Mouse (Mus musculus): Measurements from ENCODE around the gene Tnip1. TPM values are rescaled to one million over a fixed set of nuclear protein-coding genes. Genes with fewer than 3 reads are reported as not detected.

The Tnip1 gene
- polyA plus RNA-seq, 1 experiment = 69.0 TPM

DNA sequence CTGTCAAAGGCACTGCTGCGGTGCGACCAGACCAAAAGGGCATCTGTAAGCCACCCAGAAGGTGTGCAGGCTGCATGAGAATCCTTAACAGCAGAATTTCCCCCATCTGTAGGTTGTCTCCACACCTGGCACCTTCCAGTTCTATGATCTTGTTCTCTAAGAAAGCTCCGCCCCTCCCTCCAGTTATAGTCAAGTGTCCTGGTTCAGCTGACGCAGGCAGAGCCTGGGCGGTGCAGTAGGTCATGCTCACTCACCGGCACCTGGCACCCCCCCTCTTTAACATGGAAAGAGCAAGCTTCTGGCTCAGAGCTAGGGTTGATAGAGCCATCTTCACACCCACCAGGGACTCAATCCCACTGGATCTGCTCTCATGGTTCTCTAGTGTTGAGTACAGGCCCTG lies 33.4 kb downstream of the Tnip1 start:
- Histone ChIP-seq H3K27me3 (replicated peaks) (no peaks in the 10 kb centered on the region), H3K36me3 (replicated peaks; ENCODE audit: low read length) (peaks cover 96% of the 10 kb centered on the region), H3K9me3 (no peaks in the 10 kb centered on the region), H3K4me1 (peaks cover 40% of the 10 kb centered on the region), H3K4me3 (replicated peaks) (no peak overlapping the region)
- TF ChIP-seq GATA1 (IDR thresholded peaks at IDR 0.05; ENCODE audit: borderline replicate concordance, low read length) (no peak), FLI1 (IDR thresholded peaks at IDR 0.05; ENCODE audit: low read length) (no peak)

DNA sequence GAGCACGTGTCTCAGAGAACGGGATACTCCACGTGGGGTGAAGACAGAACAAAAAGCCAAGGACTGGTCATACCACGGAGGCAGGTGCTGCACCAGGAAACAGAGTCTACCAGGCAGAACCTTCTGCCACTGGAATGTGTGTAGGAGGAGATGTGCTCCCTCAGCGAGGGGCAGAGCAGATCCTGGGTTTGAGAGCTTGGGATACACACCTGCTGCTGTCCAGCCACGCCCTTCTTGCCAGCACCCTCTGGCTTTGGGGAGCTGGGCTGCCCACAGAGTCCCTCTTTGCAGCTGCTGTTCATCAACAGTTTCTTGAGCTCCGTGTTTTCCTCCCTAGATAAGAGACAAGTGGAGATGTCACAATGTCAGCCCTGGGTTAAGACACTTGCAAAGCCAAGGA lies 33.8 kb downstream of the Tnip1 start:
- Histone ChIP-seq H3K4me3 (replicated peaks) (no peak overlapping the region), H3K9me3 (no peaks in the 10 kb centered on the region), H3K4me1 (peaks cover 39% of the 10 kb centered on the region), H3K36me3 (replicated peaks; ENCODE audit: low read length) (peaks cover 96% of the 10 kb centered on the region), H3K27me3 (replicated peaks) (no peaks in the 10 kb centered on the region)
- TF ChIP-seq GATA1 (IDR thresholded peaks at IDR 0.05; ENCODE audit: borderline replicate concordance, low read length) = no peak
- TF ChIP-seq FLI1 (IDR thresholded peaks at IDR 0.05; ENCODE audit: low read length) = no peak

DNA sequence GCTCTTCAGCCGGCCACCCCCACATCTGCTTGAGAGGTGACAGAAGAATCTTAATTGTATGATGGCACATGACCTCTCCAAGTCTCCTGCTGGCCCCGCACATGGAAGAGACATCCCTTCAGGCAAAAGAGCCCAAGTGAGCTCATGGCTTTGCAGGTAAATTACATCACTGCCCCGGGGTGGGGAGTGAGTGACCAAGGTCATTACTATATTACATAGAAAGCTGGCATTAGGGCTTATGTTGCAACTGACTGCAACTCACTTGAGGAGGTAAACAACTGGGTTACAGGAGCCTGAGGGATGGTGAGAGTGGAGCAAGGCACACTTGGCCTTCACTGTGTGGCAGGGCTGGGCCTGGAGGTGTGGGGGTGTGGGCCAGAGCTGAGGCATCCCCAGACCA lies 34.5 kb downstream of the Tnip1 start:
- peaks cover 34% of the 10 kb centered on the region for H3K4me1 ChIP-seq
- no peaks in the 10 kb centered on the region for H3K9me3 ChIP-seq
- H3K4me3 ChIP-seq (replicated peaks) = no peak overlapping the region
- H3K27me3 ChIP-seq (replicated peaks) = no peaks in the 10 kb centered on the region
- TF ChIP-seq FLI1 (IDR thresholded peaks at IDR 0.05; ENCODE audit: low read length) (no peak), GATA1 (IDR thresholded peaks at IDR 0.05; ENCODE audit: borderline replicate concordance, low read length) (no peak)
- H3K36me3 ChIP-seq (replicated peaks; ENCODE audit: low read length) = peaks cover 96% of the 10 kb centered on the region

DNA sequence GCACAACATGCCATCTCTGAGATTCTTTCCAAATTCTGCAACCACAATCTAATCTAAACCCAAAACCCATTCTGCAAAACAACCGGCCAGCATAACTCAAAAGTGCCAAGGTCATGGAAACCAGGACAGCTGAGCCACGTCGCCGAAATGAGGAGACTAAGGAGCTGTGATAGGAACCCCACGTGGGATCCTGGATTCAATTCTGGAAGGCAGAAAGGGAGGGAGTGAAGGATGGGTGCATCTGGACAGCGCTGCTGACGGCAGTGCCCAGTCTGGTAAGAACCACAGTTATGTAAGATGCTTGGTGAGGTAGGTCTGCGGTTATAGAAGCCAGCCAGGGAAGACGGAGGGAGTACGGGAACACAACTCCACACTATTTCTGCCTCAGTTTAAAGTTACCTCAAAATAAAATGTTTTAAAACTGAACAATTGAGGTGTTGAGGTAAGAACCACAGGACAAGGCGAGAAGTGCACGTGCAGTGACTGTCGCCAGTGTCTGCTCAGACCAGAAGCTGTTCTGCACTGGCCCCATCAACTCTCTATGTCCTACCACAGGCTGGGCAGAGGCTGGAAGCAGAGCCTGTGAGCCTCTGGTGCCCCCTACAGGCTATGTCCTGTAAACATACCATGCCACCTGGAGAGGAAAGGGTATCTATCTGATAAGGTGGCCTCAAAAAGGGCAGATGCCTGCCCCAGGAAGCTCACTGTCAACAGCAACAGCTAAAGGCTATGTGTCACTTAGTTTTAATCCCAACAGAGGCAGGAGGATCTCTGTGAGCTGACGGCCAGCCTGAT lies 35.2 kb downstream of the Tnip1 start:
- H3K9me3 ChIP-seq = no peaks in the 10 kb centered on the region
- peaks cover 36% of the 10 kb centered on the region for H3K4me1 ChIP-seq
- TF ChIP-seq GATA1 (IDR thresholded peaks at IDR 0.05; ENCODE audit: borderline replicate concordance, low read length) (no peak), FLI1 (IDR thresholded peaks at IDR 0.05; ENCODE audit: low read length) (no peak)
- H3K4me3 ChIP-seq (replicated peaks) = no peak overlapping the region
- H3K36me3 ChIP-seq (replicated peaks; ENCODE audit: low read length) = peaks cover 97% of the 10 kb centered on the region
- H3K27me3 ChIP-seq (replicated peaks) = no peaks in the 10 kb centered on the region

DNA sequence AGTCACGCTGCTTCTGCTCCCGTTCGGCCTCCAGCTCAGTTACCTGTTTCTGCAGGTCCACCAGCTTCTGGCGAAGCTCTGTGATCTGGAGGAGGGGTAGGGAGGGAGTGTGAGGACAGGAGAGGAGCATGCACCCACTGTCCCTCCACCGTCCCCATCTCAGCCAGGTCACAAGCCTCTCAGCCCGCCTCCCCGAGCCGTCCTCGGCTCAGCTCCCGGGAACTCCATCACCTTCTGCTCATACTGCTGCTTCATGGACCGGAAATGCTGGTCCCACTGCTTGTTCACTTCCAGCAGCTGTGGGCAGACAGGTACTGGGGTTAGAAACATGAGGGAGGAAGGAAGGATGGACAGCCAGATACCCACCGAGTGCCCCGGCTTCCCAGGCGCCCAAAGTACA lies 38.6 kb downstream of the Tnip1 start:
- Histone ChIP-seq H3K36me3 (replicated peaks; ENCODE audit: low read length) (peaks cover 97% of the 10 kb centered on the region), H3K4me1 (peaks cover 31% of the 10 kb centered on the region; the same call in 1 of the 2 replicates), H3K4me3 (replicated peaks) (no peak overlapping the region), H3K27me3 (replicated peaks) (no peaks in the 10 kb centered on the region), H3K9me3 (no peaks in the 10 kb centered on the region)
- no peak for TF ChIP-seq FLI1 (IDR thresholded peaks at IDR 0.05; ENCODE audit: low read length)
- no peak for TF ChIP-seq GATA1 (IDR thresholded peaks at IDR 0.05; ENCODE audit: borderline replicate concordance, low read length)

DNA sequence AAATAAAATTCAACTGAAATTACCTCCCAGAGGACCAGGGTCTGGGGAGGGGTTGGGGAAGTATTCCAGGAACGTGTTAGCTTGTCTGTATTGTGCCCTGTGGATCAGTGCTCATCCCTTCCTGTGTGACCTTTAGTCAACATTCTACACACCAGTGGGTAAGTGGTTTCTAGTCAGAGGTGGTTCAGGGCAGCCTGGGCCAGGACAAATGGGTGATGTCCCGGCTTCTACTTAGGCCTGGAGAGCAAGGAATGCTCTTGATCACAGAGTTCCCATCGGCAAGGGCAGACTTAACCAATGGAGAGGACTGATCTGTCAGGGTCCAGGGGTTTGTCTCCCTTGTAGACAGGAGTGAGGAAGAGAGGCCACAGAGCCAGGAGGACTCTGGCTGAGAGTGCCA lies 40.2 kb downstream of the Tnip1 start:
- no peaks in the 10 kb centered on the region for H3K9me3 ChIP-seq
- no peak for TF ChIP-seq FLI1 (IDR thresholded peaks at IDR 0.05; ENCODE audit: low read length)
- no peak for TF ChIP-seq GATA1 (IDR thresholded peaks at IDR 0.05; ENCODE audit: borderline replicate concordance, low read length)
- H3K27me3 ChIP-seq (replicated peaks) = no peaks in the 10 kb centered on the region
- H3K4me3 ChIP-seq (replicated peaks) = no peak overlapping the region
- H3K36me3 ChIP-seq (replicated peaks; ENCODE audit: low read length) = peaks cover 97% of the 10 kb centered on the region
- H3K4me1 ChIP-seq = peaks cover 26% of the 10 kb centered on the region; the same call in 1 of the 2 replicates

DNA sequence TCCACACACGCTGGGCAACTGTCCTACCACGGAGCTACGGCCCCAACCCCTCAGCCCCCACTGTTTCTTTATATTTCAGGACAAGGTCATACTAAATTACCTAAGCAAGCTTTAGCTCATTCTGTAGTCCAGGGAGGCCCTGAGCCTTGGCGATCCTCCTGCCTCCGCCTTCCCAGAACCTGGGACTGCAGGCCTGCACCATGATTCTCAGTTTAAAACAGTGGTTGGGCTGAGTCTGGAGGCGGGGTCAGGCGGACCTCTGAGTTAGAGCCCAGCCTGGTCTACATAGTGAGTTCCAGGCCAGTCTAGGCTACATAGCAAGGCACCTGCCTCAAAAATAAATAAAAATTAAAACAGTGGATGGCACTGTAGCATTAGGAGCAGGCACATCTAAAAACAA lies 40.9 kb downstream of the Tnip1 start:
- peaks cover 97% of the 10 kb centered on the region for H3K36me3 ChIP-seq (replicated peaks; ENCODE audit: low read length)
- H3K27me3 ChIP-seq (replicated peaks) = no peaks in the 10 kb centered on the region
- peaks cover 25% of the 10 kb centered on the region; the same call in 1 of the 2 replicates for H3K4me1 ChIP-seq
- no peaks in the 10 kb centered on the region for H3K9me3 ChIP-seq
- H3K4me3 ChIP-seq (replicated peaks) = no peak overlapping the region
- TF ChIP-seq GATA1 (IDR thresholded peaks at IDR 0.05; ENCODE audit: borderline replicate concordance, low read length) (no peak), FLI1 (IDR thresholded peaks at IDR 0.05; ENCODE audit: low read length) (no peak)

DNA sequence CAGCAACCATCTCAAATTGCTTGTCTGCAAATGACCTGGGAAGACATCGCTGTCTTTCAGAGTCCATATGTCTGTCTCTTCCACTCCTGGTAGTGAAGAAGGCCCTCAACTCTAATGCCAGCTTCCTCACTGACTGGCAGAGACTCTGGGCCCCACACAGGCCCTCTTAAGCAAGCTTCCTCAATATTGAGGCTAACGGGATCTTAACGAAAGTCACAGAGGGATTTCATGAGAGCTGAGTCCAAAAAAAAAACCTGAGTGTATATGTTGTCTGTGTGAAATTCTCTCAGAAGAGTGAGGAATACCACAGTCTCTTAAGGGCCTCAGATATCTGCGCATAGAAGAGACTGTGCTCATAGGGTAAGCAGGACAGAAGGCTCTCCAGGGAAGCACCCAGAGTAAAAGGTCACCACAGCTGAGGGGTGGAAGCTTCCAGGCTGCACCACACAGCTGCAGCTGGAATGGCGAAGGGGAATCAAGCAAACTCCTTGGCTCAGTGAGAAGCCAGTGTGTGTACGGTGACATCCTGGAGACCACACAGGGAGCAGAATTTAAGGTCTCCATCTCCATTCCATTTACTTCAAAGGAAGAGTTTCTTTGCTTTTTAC lies 41.6 kb downstream of the Tnip1 start:
- H3K4me3 ChIP-seq (replicated peaks) = no peak overlapping the region
- peaks cover 19% of the 10 kb centered on the region; the same call in 1 of the 2 replicates for H3K4me1 ChIP-seq
- H3K9me3 ChIP-seq = no peaks in the 10 kb centered on the region
- H3K36me3 ChIP-seq (replicated peaks; ENCODE audit: low read length) = peaks cover 97% of the 10 kb centered on the region
- H3K27me3 ChIP-seq (replicated peaks) = no peaks in the 10 kb centered on the region
- no peak for TF ChIP-seq FLI1 (IDR thresholded peaks at IDR 0.05; ENCODE audit: low read length)
- no peak for TF ChIP-seq GATA1 (IDR thresholded peaks at IDR 0.05; ENCODE audit: borderline replicate concordance, low read length)

DNA sequence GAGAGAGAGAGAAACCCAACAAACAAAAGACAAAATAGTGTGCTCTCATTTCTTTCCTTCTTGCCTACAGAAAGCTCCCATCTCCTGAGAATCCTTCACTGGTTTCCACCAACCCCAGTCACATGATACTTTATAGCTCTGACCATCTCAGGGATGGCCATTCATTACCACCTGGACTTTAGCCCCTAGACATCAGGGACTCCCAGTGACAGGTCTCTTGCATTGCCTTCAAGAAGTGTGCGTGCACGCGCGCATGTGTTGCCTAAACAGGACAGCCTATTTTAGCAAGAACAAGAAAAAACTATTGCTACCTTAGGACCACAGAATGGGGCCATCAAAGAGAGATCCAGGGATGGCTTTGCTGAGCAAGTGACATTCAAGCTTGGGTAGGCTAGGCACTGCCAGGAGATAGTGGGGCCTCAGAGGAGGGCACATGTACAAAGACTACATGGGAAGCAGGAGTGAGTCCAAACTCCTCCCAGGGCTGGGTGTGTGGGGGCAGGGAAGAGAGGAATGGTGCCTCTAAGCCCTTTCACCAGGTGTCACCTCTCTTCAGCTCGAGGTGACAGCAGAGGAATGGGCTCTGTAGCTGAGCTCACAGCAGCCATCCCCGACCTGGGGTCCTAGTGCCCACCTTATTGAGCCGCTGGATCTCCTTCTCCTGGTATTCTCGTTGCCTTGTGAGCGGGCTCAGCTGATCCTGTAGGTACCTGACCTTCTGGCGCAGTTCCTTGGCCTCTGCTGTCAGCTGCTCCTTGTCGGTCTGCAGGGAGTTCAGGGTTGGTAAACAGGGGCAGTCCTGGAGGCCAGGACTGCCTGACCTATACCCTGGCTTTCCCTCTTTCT lies 42.4 kb downstream of the Tnip1 start:
- Histone ChIP-seq H3K27me3 (replicated peaks) (no peaks in the 10 kb centered on the region), H3K36me3 (replicated peaks; ENCODE audit: low read length) (peaks cover 97% of the 10 kb centered on the region), H3K9me3 (no peaks in the 10 kb centered on the region), H3K4me3 (replicated peaks) (no peak overlapping the region), H3K4me1 (peaks cover 16% of the 10 kb centered on the region; the same call in 1 of the 2 replicates)
- TF ChIP-seq GATA1 (IDR thresholded peaks at IDR 0.05; ENCODE audit: borderline replicate concordance, low read length) (no peak), FLI1 (IDR thresholded peaks at IDR 0.05; ENCODE audit: low read length) (no peak)

Measured in megakaryocyte, embryonic 14.5 days (primary cell).